Mouse (Mus musculus) left cerebral cortex, postnatal 10 days (tissue): Measurements from ENCODE around the gene Pdss2. TPM values are rescaled to one million over a fixed set of nuclear protein-coding genes. Genes with fewer than 3 reads are reported as not detected.
A peak's percentile ranks its signal among the peaks of the same experiment; 100 is the strongest.

ENCODE experiments used
- DNase-seq, 2 experiments: peaks; one replicate each; pipeline ENCODE4 v3.0.0; 2021 to 2022; ENCODE audit warnings: low spot score in 2 of 2, mixed read lengths in 1 of 2; ENCODE audit errors: extremely low spot score in 1 of 2
- intact Hi-C: fragments of 180-260 bp; cut with DNase I; formaldehyde crosslinking; loops from one replicate; pipeline ENCODE4 v1.15.1; 2025
- total RNA-seq, 2 experiments: library from RNA; stranded (reverse); gene quantifications; 2 replicates each; pipeline ENCODE4 v1.2.3; 2021

Gene Pdss2
- total RNA-seq, 2 experiments from 2014 or later, result 20.2 to 20.4 TPM

DNA sequence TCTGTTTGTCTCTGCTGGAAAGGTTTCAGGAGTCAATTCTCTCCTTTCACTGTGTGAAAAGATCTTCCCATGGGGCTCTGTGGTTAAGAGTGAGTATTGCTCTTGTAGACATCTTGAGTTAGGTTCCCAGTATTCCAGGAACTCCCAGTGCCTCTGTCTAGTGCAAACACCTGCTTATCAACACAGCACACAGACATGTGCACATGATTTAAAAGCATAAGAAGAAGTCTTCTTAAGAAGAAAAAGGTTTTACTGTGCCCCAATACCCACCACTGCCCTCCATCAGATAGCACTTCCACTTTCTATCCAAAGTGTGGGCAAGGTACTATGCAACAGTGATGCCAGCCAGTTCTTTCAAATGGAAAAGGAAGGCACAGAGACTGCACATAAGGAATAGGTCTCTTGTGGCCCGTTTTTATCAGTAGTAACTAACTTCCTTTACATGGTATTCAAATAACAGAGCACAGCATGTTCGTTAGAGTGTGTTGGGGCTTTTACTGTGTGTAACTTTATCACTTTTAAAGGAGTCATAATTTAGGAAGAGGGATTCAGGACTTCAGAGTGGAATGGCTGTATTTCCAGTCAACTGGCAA is 69.4 kb downstream of the Pdss2 start:
- DNase-seq, result no peak
- intact Hi-C loops, result no loop called here

- DNase-seq, result no peak
- intact Hi-C loops, result no loop called here
Measured at GRCm38 (mm10) chr10:43291333-43291736, 70.0 kb downstream of the Pdss2 start.

DNA sequence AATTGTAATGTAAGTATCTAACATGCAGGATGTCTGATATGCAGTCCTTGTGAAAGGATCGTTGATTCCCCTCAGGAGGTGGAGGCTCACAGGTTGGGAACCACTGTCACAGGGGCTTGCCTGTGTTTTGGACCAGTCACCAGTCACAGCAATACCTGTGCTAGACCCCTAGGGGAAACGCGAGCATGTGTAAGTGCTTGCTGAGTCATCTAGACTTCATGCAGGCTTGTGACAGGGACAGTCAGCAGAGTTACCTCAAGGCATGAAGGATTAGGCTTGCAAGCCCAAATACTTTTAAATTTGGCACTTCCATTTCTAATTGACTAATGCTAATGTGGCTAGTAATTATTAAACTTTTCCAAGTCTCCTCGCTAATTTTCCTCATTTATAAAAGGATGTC is 71.2 kb downstream of the Pdss2 start:
- intact Hi-C loops, result no loop called here
- DNase-seq, result no peak

- intact Hi-C loops, result no loop called here
- DNase-seq, result no peak
Measured at GRCm38 (mm10) chr10:43294331-43294730, 73.0 kb downstream of the Pdss2 start.

- no peak for DNase-seq
- intact Hi-C loops, result no loop called here
Measured at GRCm38 (mm10) chr10:43308105-43308810, 87.0 kb downstream of the Pdss2 start.

DNA sequence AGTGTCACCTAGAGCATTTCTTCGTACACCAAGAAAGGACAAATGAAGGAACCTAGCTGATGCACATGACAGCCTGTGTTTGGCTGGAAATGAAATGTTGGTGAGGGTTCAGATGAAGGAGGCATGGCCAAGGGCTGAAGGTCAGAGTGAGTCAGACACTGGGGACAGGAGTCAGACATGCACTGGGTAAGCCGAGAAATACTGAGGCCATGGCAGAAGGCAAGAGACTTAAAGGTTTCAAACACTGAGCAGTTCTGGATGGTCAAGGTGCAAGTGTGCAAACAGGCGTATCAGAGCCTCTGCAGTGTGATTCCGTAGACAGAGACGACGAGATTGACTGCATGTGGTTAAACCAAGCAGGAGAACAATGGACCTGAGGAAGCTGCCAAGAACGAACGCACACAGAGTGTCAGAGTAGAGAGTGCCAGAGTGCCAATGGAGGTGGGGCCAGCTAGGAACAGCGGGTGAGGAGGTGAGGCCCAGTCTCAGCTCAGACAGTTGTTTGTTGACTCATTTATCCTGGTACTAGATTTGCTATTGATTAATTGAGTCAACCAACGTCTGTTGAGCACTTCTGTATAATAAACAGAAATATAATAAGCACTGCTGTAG is 89.6 kb downstream of the Pdss2 start:
- intact Hi-C loops, result no loop called here
- no peak for DNase-seq

DNA sequence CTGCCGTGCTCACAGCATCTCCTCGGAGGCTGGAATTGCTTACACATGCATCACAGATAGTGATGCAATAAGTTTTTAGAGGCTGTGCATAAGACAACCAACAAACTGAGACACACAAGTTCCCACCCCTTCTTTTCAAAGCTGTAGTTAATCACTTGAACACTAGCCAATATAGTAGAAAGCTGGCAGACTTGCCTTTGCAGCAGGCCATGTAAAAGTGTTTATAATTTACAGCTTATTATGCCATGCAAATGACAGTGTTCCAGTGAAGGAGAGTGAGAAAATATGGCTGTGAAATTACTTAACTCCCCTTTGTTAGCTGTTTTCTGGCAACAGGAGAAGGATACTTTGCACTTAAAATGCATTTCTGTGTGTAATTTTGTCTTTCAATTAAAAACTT is 90.9 kb downstream of the Pdss2 start:
- peak in 1 of 2 experiments; percentile 21 for DNase-seq

DNA sequence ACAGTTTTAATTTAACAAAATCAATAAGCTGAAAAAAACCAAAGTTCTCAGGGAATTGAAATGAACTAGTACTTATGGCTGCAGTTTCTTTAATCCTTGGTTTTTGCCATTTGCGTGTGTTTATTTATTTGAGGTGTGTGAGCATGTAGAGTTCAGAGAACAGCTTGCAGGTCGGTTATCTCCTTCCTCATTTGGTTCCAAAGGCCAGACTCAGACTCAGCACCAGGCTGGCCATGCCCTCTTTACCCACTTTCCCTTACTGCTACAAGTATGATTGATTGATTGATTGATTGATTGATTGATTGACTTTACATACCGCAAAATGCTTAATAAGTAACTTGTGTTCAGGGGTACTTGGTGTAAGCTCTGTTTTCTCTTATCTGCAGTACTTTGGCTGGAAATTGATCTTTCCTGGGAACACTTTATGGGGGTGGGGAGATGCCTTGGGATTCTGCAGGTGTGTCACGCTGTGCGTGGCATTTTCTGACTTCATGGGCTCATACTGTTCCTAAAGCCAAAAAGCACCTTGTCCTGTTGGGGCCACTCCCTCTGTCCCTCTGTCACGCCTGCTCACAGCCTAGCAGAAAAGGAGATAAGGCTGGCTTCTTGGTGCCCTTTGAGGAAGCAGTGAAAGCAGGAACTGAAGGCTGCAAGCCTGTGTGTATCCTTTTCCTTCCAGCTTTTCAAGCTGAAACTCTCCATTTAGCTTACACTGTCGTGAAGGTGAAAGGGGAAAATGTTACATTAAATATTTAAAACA is 91.6 kb downstream of the Pdss2 start:
- no peak for DNase-seq
- intact Hi-C loops, result no loop called here

More for the DNA sequence above, 90.9 kb downstream of the Pdss2 start:
- intact Hi-C loops, result no loop called here

GRCm38 (mm10) chr10:43315228-43315627 is 93.9 kb downstream of the Pdss2 start:
- intact Hi-C loops, result no loop called here
- no peak for DNase-seq

GRCm38 (mm10) chr10:43317327-43317951 is 96.2 kb downstream of the Pdss2 start:
- intact Hi-C loops, result no loop called here
- DNase-seq, result no peak

GRCm38 (mm10) chr10:43321019-43321418 is 99.7 kb downstream of the Pdss2 start:
- intact Hi-C loops, result no loop called here
- no peak for DNase-seq

GRCm38 (mm10) chr10:43322446-43323178 is 101.3 kb downstream of the Pdss2 start:
- DNase-seq, result peak in 1 of 2 experiments; percentile 23
- intact Hi-C loops, result no loop called here

- intact Hi-C loops, result no loop called here
- no peak for DNase-seq
Measured at GRCm38 (mm10) chr10:43323386-43323785, 102.1 kb downstream of the Pdss2 start.

DNA sequence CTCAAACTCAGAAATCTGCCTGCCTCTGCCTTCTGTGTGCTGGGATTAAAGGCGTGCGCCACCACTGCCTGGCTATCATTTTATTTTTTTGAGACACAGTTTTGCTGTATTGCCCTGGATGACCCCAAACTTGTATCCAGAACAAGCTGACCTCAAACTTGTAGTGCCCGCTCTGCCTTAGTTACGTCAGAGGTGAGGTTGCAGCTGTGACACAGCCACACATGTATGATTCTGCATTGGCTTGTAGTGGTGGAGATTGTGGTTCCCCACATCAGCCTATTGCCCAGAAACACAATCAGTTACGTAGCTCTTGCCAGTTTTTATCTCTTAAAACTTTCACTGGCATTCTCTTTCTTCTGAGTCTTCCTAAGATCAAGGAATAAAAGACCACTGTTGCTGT is 108.5 kb downstream of the Pdss2 start:
- DNase-seq, result no peak
- intact Hi-C loops, result no loop called here

DNA sequence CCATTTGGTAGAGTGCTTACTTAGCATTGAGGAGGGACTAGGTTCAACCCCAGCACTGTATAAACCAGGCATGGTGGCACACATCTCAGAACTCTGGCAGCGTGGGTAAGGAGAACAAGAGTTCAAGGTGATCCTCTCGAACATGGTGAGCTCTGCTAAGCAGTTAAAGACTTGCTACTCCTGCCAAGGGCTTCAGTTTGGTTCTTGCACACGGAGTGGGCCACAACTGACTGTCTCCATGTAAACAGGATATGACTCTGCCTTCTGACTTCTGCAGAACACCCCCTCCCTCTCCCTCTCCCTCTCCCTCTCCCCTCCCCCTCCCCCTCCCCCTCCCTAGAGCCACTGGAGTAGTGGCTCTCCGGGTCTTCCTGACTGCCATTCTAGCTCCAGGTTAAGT is 109.4 kb downstream of the Pdss2 start:
- intact Hi-C loops, result no loop called here
- DNase-seq, result no peak

DNA sequence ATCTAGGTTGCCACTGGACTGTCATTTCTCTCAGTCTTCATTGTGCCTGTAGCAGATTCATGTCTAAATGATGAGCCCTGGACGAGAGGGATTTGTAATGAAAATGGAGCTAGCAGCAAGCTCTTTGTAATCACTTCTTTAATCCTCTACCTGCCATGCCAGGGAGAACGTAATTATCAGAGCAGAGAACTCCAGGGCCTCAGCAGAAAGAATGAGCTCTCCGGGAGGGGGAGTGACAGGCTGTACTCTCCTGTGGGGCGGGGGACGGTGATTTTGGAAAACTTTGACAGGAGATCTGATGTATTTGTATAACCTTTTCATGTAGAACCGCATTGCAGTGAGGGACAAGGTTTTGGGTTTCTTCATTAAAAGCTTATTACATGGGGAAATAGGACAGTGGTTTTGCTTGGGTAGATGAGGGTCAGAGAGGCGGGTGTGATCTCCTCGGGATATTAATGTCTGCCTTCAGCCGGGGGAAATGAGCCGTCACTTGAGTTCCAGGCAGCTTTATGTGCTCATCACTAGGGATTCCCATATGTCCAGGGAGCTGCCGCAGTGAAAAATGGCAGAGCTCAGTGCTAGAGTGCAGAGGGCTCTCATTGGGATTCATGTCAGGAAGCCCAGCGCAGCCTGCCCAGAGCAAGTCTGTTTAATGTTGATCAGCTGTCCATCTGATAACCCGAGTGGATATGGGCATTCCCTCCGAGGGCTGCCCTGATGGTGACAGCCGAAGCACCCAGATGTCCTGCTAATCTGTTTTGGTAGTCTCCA is 110.8 kb downstream of the Pdss2 start:
- no peak for DNase-seq

GRCm38 (mm10) chr10:43335874-43336273 is 114.6 kb downstream of the Pdss2 start:
- intact Hi-C loops, result no loop called here
- no peak for DNase-seq

More for the DNA sequence above, 110.8 kb downstream of the Pdss2 start:
- intact Hi-C loops, result no loop called here

GRCm38 (mm10) chr10:43337110-43337509 is 115.8 kb downstream of the Pdss2 start:
- no peak for DNase-seq
- intact Hi-C loops, result no loop called here
